Mouse (Mus musculus) layer of hippocampus, adult 18-20 months (tissue): ENCODE data around the gene Lrrc4c. TPM values are rescaled to one million over a fixed set of nuclear protein-coding genes. Genes with fewer than 3 reads are reported as not detected.
A peak's percentile ranks its signal among the peaks of the same experiment; 100 is the strongest.

Experiments
- DNase-seq, 2 experiments: peaks; one replicate each; pipeline ENCODE4 v3.0.0; 2022; ENCODE audit warnings: low spot score in 2 of 2
- total RNA-seq, 2 experiments: library from RNA; stranded (reverse); gene quantifications; 2 replicates each; pipeline ENCODE4 v1.2.3; 2021

Gene Lrrc4c
- total RNA-seq, 2 experiments from 2014 or later = 65.9 to 68.8 TPM

GRCm38 (mm10) chr2:96796681-96797385 lies 478.9 kb downstream of the Lrrc4c start:
- no peak for DNase-seq

GRCm38 (mm10) chr2:96850839-96851396 lies 532.9 kb downstream of the Lrrc4c start:
- no peak for DNase-seq

GRCm38 (mm10) chr2:96853797-96854196 lies 535.8 kb downstream of the Lrrc4c start:
- no peak for DNase-seq

GRCm38 (mm10) chr2:96876062-96876461 lies 558.1 kb downstream of the Lrrc4c start:
- DNase-seq = no peak

GRCm38 (mm10) chr2:96949531-96949930 lies 631.6 kb downstream of the Lrrc4c start:
- peak in 1 of 2 experiments; percentile 17 for DNase-seq

GRCm38 (mm10) chr2:96999521-96999920 lies 681.6 kb downstream of the Lrrc4c start:
- no peak for DNase-seq

GRCm38 (mm10) chr2:97018319-97018718 lies 700.4 kb downstream of the Lrrc4c start:
- no peak for DNase-seq

- no peak for DNase-seq
Measured at GRCm38 (mm10) chr2:97026991-97027390, 709.0 kb downstream of the Lrrc4c start.

- DNase-seq = no peak
Measured at GRCm38 (mm10) chr2:97027585-97027984, 709.6 kb downstream of the Lrrc4c start.

- DNase-seq = no peak
Measured at GRCm38 (mm10) chr2:97036401-97036800, 718.4 kb downstream of the Lrrc4c start.

- no peak for DNase-seq
Measured at GRCm38 (mm10) chr2:97037024-97037814, 719.2 kb downstream of the Lrrc4c start.

- peak in 1 of 2 experiments; percentile 55 for DNase-seq
Measured at GRCm38 (mm10) chr2:97044016-97044415, 726.0 kb downstream of the Lrrc4c start.

GRCm38 (mm10) chr2:97045628-97046027 lies 727.7 kb downstream of the Lrrc4c start:
- no peak for DNase-seq

GRCm38 (mm10) chr2:97080156-97080555 lies 762.2 kb downstream of the Lrrc4c start:
- DNase-seq = no peak

- peak; percentile 13 to 56 for DNase-seq
Measured at GRCm38 (mm10) chr2:97097965-97098364, 780.0 kb downstream of the Lrrc4c start.

GRCm38 (mm10) chr2:97103398-97104162 lies 785.6 kb downstream of the Lrrc4c start:
- no peak for DNase-seq

- DNase-seq = no peak
Measured at GRCm38 (mm10) chr2:97124246-97124645, 806.3 kb downstream of the Lrrc4c start.

- no peak for DNase-seq
Measured at GRCm38 (mm10) chr2:97138454-97138853, 820.5 kb downstream of the Lrrc4c start.

GRCm38 (mm10) chr2:97151626-97152194 lies 833.7 kb downstream of the Lrrc4c start:
- DNase-seq = no peak

GRCm38 (mm10) chr2:97165745-97166144 lies 847.8 kb downstream of the Lrrc4c start:
- no peak for DNase-seq

GRCm38 (mm10) chr2:97178399-97178798 lies 860.4 kb downstream of the Lrrc4c start:
- no peak for DNase-seq
